Mouse (Mus musculus): Measurements from ENCODE around the gene Tap2.

DNA sequence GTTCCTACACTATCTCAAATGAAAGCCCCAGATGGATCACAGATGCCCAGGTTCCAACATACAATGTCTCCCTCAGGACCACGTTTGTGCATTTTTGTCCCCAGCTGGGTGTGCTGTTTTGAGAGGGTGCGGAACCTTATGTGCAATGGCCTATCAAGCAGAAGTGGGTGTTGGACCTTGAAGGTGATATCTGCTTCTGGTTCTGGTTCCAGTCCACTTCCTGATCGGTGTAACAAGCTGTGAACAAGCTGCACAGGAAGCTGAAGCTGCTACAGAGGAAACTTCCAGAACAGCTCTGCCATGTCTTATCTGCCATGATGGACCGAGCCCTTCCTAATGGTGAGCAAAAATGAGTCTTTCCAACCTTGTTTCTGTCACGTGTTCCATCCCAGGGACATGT lies 53.2 kb downstream of the Tap2 start:
- TF ChIP-seq CTCF (IDR thresholded peaks at IDR 0.05; ENCODE audit: low read depth, low read length) (no peak), POLR2A (IDR thresholded peaks at IDR 0.05; ENCODE audit: extremely low read depth, insufficient read depth, low read length) (no peak)

Measured in liver, adult 2 months (tissue).